Mouse (Mus musculus): ENCODE measurements around the gene Zfpm1.

Zfpm1 gene

GRCm38 (mm10) chr8:122282035-122282358 lies at the start of gene Zfpm1:
Gene Zfpm1, plus strand, starts transcription at chr8:122282141.
- in situ Hi-C loops (cut with MseI, MboI), result loop anchor here in 1 of 2 experiments (5.0 kb wide), 1 partner anchor 40 kb away; no protein-coding TSS in a partner anchor

DNA sequence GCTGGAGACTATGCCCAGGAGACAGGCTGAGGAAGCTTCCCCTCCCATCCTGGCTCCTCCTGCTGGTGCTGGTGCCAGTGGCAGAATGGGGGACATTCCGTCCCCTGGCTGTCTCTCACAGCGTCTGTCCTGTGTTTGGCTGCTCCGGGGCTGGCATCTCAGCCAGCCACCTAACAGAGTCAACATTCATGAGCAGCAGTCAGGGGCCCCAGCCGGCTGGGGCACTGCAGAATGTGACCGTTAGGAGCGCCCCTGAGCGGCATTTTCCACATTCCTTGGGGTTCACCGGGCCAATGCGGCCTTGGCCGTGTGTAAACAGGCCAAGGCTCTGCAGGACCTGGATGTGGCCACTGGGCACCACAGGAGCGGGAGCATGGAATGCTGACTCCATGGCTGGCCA lies 47.9 kb upstream of the Zfpm1 start:
- in situ Hi-C loops (cut with MseI, MboI), result no loop called here

- in situ Hi-C loops (cut with MseI, MboI), result no loop called here
Measured at GRCm38 (mm10) chr8:122236521-122236920, 45.4 kb upstream of the Zfpm1 start.

DNA sequence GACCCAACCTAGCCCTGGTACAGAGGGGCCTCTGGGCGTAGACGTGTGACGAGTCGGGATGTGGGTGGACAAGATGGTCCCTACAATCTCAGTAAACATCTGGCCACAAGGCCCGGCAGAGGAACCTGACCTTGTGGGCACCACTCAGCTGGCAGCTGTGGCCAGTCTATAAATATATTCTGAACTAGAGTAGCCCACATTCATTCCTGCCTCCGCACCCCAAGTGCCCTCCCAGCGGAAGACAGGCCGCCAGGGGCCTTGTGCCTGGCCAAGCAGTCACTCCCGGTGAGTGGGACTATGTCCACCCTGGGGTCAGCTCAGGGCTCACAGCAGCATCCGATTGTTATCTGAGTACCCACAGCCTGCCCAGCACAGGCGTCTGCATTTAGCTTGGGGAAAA lies 43.7 kb upstream of the Zfpm1 start:
- in situ Hi-C loops (cut with MseI, MboI), result no loop called here

DNA sequence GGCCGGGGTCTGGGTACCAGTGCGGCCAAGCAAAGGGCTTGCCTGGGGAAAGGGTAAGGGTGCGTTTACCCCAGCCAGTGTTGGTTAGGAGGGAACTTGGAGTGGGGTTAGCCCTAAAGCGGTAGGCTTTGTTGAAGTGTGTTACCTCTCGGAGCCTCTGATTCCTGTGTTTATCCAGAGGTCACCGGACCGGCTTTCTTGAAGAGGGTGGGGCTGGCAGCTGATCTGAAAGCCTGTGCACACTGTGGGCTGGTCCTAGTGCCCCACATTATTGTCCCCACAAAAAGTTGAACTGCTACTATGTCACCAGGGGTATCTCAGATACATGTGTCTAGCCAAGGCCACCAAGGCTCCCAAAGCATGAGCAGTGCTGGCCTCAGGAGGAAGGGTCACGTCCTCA lies 43.2 kb upstream of the Zfpm1 start:
- in situ Hi-C loops (cut with MseI, MboI), result no loop called here

DNA sequence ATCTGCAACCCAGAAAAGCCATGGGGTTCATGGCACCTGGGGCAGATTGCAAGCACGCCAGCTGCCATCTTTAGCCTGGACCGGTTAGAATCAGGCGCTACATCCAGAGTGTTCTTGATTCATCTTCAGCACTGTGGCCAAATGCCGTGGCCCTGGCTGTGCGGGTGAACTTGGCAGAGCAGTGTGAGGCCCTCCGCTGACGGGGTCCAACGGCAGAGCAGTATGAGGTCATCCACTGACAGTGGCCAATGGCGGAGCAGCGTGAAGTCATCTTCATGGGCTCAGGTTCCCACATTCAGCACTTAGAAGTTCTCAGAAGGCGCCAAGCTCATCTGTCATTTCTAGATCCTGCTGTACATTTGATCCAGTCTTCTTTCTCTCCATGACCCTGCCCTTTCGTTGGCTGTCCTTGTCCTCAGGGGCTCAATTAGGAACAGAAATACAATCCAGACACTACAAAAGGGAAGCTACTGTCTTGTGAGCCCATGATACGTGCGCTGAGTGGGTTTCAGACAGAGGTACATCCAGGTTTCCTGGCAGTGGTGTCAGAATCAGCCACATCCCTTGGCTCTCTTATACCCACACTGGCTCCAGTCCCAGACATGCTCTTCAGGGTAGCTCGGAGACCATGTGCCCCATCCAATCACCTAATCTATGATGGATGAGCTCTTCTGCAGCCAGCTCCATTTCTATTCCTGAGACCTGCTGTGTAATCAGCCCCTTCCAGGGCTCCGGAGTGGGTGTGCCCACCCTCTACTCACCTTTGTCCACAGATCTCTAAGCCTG lies 41.5 kb upstream of the Zfpm1 start:
- in situ Hi-C loops (cut with MseI, MboI), result no loop called here

GRCm38 (mm10) chr8:122243310-122243709 lies 38.6 kb upstream of the Zfpm1 start:
- in situ Hi-C loops (cut with MseI, MboI), result no loop called here

GRCm38 (mm10) chr8:122245161-122245560 lies 36.8 kb upstream of the Zfpm1 start:
- in situ Hi-C loops (cut with MseI, MboI), result no loop called here

DNA sequence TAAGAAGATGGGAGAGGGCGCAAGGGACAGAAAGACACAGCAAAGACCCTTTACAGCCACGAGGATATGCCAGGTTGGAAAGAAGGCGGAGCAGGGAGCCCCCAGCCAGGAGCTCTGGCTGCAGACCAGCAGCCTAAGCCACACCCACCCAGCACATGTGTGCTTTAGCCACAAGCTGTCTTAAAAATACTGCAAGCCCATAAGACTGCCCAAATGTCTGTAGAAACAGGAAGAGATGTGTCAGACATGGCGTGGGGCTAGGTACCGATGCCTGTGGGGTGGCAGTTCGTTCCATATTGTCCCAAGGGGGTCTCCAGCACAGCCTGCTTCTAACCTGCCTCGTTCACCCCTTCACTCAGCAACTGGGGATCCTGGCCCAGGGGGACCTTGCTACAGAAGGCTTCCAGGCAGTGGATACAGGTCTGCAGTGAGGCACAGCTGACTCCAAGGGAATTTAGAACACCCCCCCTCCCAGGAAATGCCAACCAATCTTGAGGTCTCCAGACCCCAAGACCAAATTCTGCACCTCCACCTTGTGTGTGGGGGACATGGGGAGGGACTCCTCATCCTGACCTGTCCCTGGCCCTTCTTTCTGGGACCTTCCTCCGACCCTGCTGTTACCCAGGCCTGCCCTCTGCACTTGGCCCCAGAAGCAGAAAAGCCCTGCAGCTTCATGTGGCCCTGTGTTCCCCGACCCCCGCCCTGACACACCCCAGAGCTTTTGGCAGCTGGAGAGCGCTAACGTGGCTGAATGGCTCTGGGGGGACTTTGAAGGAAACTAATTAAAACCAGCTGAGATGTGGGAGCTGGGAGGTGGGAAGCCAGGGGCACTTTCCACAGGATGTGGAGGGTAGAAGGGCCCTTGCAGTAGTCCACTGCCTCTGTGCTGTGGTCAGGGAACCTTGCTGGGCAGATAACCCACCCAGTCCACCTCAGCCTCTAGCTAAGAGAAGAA lies 35.4 kb upstream of the Zfpm1 start:
- in situ Hi-C loops (cut with MseI, MboI), result no loop called here

DNA sequence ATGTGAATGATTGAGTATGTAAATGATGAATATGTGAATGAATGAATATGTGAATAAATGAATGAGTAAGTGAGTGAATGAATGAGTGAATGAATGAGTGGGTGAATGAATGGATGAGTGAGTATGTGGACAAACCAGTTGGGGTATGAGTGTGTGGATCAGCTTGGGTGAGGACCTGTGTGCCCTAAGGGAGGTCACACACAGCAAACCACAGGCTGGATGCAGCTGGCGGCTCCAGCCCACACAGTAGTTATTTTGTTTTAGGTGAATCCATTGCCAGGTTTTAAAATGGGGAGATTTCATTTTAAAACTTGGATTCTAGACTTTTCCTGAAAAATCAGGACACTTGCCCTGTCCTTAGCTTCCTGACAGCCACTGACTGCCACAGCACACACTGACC lies 30.2 kb upstream of the Zfpm1 start:
- in situ Hi-C loops (cut with MseI, MboI), result loop anchor here in 1 of 2 experiments (25.0 kb wide), 1 partner anchor 264 kb away; no protein-coding TSS in a partner anchor

GRCm38 (mm10) chr8:122252366-122252765 lies 29.6 kb upstream of the Zfpm1 start:
- in situ Hi-C loops (cut with MseI, MboI), result loop anchor here in 1 of 2 experiments (25.0 kb wide), 1 partner anchor 265 kb away; no protein-coding TSS in a partner anchor

DNA sequence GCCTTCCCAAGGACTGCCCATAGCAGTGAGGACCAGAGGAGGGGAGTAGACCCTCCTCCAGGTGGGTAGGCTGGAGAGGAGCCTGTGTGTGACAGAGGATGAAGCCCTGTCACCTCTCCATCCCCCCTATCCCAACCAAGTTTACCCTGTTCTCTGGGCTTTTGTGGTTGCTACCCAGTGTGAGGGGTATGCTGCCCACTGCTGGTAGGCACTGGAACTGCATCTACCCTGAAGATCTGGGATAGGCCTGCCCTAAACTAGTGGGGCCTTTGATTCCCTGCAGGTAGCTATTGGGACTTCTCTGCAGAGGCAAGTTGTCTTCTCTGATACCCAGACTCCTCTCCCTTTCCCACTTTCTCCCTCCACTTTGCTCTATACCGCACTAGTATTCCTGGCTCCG lies 22.6 kb upstream of the Zfpm1 start:
- in situ Hi-C loops (cut with MseI, MboI), result loop anchor here in 1 of 2 experiments (25.0 kb wide), 1 partner anchor 272 kb away; no protein-coding TSS in a partner anchor

- in situ Hi-C loops (cut with MseI, MboI), result loop anchor here in 1 of 2 experiments (25.0 kb wide), 1 partner anchor 273 kb away; no protein-coding TSS in a partner anchor
Measured at GRCm38 (mm10) chr8:122260755-122261154, 21.2 kb upstream of the Zfpm1 start.

- in situ Hi-C loops (cut with MseI, MboI), result loop anchor here in 1 of 2 experiments (25.0 kb wide), 1 partner anchor 276 kb away; no protein-coding TSS in a partner anchor
Measured at GRCm38 (mm10) chr8:122262835-122263234, 19.1 kb upstream of the Zfpm1 start.

DNA sequence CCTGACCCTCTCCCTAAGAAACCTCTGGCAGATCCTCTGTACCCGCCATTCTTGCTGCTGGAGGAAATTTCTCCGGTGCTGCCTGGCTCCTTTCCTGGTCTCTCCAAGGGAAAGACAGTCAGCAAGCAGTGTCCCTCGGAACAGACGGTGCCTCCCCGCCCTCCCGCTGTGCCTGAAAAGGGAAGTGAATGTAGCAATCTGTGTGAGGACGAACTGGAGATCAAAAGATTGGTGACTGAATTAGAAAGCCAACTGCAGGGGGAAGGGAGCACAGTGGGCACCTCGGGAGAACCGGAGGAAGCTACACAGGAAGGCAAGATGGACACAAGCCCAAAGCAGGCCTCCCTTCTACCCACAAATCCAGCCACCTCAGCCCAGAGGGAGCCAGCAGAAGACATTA lies 17.7 kb upstream of the Zfpm1 start:
- in situ Hi-C loops (cut with MseI, MboI), result loop anchor here in 1 of 2 experiments (25.0 kb wide), 1 partner anchor 277 kb away; no protein-coding TSS in a partner anchor

DNA sequence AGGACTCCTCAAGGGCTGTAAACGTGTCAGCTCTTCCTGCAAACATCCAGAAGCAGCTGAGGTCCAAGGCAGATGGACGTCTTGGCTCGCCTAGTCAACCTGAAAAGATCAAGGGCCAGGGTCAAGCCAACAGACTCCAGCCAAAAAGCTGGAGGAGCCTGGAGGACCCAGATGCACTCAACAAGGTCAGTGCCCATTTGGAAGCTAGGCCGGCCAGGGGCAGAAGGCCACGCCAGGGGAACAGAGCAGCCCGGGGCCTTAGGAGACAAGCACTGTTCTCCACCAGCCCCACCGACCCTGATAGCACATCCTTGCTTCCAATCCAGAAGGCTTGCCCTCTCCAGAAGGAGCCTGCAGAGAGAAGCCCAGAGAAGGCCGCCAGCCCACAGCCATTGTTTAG lies 16.4 kb upstream of the Zfpm1 start:
- in situ Hi-C loops (cut with MseI, MboI), result loop anchor here in 1 of 2 experiments (25.0 kb wide), 1 partner anchor 278 kb away; no protein-coding TSS in a partner anchor

GRCm38 (mm10) chr8:122266867-122267266 lies 15.1 kb upstream of the Zfpm1 start:
- in situ Hi-C loops (cut with MseI, MboI), result loop anchor here in 1 of 2 experiments (25.0 kb wide), 1 partner anchor 280 kb away; no protein-coding TSS in a partner anchor

GRCm38 (mm10) chr8:122268861-122269260 lies 13.1 kb upstream of the Zfpm1 start:
- in situ Hi-C loops (cut with MseI, MboI), result loop anchor here in 1 of 2 experiments (25.0 kb wide), 1 partner anchor 282 kb away; no protein-coding TSS in a partner anchor

GRCm38 (mm10) chr8:122269404-122269803 lies 12.5 kb upstream of the Zfpm1 start:
- in situ Hi-C loops (cut with MseI, MboI), result loop anchor here in 1 of 2 experiments (25.0 kb wide), 1 partner anchor 282 kb away; no protein-coding TSS in a partner anchor

DNA sequence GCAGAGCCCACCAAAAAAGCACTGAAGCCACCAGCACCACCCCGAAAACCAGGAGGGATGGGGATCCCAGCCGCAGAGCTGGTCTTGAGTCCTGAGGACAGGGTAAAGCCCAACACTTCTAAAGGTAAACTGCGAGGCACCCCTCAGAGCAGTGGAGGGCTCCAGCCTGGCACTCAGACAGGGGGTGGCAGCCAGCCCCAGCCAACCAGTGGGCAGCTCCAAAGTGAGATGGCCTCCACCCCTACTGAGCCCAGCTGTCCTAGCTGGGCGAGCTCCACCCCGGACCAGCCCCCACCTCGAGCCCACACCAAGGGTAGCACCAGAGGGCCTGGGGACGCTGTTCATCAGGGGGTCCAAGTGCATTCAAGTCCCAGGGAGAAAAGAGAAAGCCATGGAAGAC lies 11.4 kb upstream of the Zfpm1 start:
- in situ Hi-C loops (cut with MseI, MboI), result loop anchor here (5.0 to 25.0 kb wide), 4 partner anchors 62 to 283 kb away; partner anchors contain the start of gene Trhr2 (in 1 of the 2)

DNA sequence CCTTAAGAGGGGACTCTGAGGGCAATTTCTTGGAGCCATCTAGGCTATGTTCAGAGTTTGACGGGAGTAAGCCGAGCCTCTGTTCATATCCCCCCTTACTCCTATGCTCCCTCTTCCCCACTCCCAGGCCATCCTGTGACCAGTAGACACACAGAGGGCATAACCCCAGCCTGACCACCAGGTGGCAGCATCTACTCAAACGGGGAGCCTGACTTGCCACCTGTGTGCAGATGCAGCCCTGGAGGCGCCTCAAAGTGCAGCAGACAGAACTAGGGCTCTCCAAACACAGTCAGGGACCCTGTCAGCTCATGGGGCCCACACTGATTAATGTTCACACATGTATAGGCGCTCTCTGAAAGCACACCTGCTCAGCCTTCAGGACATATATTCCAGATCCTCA lies 8.8 kb upstream of the Zfpm1 start:
- in situ Hi-C loops (cut with MseI, MboI), result loop anchor here (5.0 to 25.0 kb wide), 4 partner anchors 59 to 286 kb away; partner anchors contain the start of gene Trhr2 (in 1 of the 2)
